Mouse (Mus musculus) frontal cortex, adult 2 months (tissue): ENCODE data around the gene Ndufs8. TPM values are rescaled to one million over a fixed set of nuclear protein-coding genes. Genes with fewer than 3 reads are reported as not detected.
A peak's percentile ranks its signal among the peaks of the same experiment; 100 is the strongest.

Source experiments
- DNase-seq, 2 experiments: peaks; one replicate each; pipeline ENCODE4 v3.0.0; 2022; ENCODE audit warnings: low spot score in 1 of 2; ENCODE audit errors: extremely low spot score in 1 of 2
- polyA plus RNA-seq: library from polyadenylated mRNA; depleted of rRNA; stranded (reverse); fragments of >200 nt; gene quantifications from 2 replicates; pipeline ENCODE4 v1.2.3, GENCODE M21; 2012

The Ndufs8 gene
- polyA plus RNA-seq, 1 experiment, result 291 TPM

DNA sequence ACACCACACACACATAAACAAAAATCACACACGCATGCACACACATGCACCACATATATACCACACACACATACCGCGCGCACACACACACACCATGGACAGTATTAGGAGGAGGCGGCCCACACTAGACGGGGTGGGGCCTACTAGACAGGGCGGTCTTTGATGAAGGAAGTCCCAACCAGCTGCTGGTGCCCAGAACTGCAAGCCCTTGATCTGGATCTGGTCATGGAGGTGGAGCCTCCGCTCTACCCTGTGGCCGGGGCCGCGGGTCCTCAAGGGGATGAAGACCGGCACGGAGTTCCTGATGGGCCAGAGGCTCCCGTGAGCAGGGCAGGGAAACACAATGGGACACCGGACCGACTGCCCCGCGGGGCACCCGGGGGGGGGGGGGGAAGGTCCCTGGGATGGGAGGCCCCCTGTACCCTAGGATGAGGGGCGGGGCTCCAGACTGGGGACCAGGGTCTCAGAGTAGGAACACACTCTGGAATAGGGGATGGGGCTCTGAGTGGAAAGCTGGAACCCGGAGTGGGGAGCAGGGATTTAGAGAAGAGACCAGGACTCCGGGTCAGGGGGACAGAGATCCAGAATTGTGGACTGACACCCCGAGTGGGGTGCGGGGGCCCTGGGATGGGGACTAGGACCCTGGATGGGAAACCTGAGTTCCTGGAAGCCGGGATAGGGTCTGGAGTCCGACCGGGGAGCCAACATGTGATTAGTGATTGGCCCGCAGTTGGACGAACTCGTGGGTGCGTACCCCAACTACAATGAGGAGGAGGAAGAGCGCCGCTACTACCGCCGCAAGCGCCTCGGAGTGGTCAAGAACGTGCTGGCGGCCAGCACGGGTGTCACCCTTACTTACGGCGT lies 22.7 kb upstream of the Ndufs8 start, which contains the start of gene Unc93b1:
Unc93b1 (plus strand) TSS at position 155 of the 864 bp plus-strand sequence.
- no peak for DNase-seq

DNA sequence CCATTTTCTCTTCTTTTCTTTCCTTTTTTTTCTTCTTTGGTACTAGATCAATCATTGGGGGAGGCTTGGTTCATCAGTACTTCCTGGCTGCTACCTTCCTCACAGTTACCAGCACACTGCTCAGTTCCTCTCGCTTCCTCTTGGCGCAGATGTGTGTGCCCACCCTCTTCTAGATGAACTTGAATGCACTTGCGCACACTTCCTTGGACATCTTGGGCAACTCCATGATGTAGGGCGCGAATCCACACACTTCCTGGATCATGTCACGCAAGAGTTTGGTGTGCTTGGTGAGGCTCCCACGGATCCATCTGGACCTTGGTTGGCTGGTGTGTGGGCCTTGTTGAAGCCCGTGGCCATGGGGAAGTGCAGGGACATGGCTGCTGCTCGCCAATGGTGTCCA lies 19.1 kb upstream of the Ndufs8 start:
- DNase-seq, result no peak

DNA sequence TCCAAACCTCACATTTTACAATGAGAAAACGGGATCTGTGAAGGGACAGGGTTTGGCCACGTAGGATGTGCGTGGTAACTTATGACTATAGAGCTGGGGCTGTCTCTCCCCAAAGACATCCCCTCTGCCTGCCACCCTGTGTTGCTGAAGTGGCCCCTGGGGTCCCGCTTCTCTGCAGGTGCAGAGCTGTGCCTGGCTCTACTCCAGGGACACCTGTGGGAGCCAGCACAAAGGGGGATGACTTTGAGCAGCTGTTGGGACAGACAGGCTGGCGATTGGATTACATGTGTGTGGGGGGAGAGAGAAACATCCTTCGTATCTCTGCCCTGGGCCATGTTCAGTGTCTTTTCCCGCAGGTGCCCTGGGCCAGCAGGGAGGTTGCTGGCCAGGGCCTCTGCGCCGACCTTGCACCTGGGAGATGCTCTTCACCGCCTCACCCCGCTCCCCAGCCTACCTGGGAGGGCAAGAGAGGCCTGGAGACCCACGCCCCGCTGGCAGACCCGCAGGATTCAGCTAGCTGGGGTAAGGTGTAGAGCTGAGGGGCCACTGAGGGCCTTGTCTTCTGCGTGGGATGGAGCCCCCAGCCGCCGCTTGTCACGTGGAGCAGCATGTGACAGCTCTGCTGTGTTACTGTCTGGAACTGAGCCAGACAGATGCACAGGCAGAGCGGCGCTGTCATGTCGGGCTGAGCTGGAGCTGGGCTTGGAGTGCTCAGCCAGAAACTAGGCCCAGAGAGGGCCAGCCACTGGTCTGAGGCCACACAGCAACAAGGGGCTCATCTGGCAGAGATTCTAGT lies 17.9 kb upstream of the Ndufs8 start:
- no peak for DNase-seq

DNA sequence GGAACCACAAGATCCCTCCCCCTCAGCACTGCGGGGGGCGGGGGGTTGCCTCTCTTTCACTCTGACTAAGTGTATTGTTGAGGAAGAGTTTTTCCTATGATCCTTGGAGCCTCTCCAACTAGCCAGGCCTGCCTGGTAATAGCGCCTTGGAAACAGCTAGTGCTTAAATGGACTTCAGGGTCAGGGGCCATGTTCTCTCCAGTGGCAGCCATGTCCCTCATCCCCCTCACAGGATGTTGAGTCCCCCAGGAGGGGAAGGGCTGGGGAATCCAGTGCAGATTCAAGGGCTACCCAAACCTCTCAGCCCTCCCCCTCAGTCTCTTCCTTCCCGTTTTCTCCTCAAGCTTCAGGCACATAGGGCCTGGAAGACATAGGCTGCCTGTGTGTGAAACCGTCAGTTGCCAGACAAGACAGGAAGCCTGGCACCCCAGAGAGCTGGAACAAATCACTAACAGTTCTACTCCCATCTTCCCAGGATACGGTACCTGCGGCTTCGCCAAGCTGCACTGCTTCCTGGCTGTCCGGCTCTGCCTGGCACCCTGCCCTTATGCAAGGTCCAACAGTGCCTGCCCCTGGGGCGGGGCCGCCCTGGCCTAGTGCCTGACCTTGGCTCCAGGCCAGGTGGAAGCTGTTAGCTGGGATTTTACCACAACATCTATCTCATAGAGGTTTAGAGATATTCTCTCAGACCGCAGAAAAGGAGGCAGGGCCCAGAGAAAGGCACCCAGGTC lies 16.8 kb upstream of the Ndufs8 start, which contains the start of gene Aldh3b1:
Aldh3b1 (minus strand) TSS at position 598 of the 731 bp plus-strand sequence.
- peak in 1 of 2 experiments; percentile 58 for DNase-seq

DNA sequence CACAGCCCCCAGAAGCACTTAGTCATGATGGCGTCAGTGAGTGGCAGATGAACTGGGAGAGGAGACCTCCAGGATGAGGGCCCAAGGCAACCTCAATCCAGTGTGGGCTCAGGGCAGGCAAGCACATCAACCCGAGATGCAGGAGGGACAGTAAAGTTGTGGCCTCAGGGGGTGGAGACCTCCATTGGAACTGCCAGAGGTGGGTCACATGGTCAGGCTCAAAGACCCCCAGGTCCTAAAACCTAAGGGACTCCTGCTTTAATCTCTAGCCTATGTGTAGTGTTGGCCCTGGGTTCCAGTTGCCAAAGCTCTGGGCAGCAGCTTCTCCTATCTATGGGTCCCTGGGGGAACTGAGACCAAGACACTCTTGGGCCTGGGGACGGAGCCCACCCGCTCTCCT lies 16.2 kb upstream of the Ndufs8 start:
- DNase-seq, result no peak

DNA sequence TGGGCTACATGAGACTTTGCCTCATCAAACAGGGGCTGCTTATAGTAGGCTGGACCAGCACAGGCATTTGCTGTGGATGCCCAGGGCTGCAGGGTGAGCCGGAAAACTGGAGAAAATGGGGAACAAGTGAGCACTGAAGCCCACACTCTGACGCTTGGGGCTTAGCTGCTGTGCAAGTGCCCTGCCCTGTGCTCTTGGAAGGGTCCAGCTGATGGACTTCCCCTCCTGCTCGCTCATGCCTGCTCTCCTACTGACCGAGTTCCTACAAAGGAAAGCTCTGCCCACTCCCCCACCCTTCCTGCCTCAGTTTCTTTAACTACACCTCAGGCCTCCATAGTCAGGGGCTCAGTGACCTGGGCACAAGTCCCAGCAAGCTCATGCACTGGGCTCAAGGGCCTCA lies 15.4 kb upstream of the Ndufs8 start:
- DNase-seq, result no peak

DNA sequence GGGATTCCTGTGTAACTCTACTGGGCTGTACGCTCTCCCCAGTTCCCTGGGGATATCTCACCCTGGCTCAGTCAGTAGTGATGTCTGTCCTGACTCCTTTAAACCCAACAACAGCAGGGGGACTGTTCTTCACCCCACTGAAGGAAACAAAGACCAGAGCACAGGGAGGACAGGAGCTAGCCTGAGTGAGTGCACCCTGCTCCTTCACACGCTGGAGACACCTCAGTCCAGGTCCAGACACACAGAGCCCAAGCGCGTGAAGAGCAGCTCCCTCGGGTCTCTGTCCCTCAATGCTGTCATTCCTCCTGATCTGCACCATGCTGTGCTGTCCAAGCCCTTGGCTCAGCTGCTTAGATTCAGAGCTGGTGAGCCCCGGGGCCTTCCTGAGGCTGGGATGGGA lies 14.1 kb upstream of the Ndufs8 start:
- DNase-seq, result no peak

DNA sequence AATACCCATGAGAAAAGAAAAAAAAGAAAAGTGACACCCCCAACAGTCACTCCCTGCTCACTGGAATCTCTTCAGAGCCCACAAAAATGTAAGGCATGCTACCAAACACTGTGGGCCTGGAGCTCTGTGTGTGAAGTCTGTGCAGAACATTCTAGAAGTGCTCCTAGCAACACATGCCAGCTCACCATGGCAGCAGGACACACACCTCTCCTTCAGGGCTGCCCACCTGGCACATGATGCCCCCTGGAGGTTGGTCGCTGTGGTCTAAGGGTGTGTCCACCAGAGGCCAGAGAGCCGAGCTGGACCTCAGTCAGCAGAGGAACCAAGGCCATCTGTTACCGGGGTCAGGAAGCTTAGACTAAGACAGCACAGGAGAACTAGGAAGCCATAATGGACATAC lies 13.7 kb upstream of the Ndufs8 start:
- DNase-seq, result no peak

DNA sequence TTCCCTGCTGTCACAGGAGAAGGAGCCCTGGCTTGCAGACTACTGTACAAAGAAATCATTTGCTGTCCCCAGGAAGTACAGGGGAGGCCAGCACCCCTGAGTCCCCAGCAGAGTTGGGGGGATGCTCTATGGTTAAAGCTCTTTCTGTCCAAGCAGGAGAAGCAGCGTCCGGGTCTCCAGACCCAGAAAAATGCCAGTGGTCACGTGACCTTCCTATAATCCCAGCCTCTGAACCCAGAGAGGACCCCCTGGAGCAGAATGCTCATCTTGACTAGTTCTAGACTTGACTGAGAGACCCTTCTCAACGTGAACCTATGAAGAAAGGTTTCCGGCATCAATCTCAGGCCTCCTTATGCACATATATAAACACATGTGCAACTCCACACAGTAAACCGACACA lies 13.3 kb upstream of the Ndufs8 start:
- DNase-seq, result no peak

DNA sequence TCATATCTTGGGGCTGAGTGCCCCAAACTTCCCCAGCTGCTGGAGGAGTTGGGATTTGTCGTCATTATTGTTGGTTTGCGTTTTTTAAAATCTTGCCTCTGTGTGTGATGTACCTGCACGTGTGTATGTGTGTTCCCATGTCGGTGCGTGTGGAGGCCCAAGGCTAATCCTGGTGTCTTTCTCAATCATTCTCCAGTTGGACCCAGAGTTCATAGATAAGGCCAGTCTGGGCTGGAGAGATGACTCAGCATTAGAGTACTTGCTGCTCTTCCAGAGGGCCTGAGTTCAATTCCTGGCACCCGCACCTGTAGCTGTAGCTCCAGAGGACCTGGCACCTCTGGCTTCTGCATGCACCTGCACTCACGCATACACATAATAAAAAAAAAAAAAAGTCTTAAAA lies 12.3 kb upstream of the Ndufs8 start:
- DNase-seq, result no peak

DNA sequence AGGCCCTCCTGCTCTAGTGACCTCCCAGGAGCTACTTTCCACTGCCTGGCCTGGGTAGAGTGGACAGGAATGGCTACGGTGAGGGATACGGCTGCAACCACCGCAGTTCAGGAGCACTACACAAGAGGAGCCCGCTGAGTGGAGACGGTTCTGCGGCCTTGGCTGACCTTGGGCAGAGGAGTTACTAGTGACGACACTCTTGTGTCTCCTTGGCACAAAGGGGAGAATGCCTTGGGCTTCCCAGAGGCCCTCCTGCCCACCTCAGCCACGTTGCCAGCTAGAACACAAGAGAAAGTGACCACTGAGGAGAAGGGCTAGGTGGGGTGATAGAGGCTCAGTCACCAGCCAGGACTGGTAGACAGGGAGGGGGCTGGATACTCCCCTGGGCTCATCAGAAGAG lies 11.6 kb upstream of the Ndufs8 start:
- DNase-seq, result no peak

DNA sequence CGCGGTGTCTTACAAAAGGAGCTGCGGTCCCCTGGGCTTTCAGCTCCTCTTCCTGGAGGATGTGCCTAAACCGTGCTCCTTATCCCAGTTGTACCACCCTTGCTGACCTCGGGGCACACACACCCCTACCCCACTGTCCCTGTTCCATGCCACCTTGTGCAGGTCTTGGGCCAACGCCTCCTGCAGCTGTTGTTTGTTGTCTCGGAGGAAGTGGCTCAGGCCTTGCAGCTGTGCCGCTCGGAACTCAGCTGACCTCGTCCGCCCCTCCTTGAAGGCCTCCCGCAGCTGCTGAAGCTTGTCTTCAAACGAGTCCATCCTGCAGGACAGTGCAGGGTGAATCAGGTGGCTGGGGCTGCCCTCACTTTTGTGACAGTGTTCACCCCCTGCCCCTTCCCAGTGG lies 11.0 kb upstream of the Ndufs8 start:
- no peak for DNase-seq

DNA sequence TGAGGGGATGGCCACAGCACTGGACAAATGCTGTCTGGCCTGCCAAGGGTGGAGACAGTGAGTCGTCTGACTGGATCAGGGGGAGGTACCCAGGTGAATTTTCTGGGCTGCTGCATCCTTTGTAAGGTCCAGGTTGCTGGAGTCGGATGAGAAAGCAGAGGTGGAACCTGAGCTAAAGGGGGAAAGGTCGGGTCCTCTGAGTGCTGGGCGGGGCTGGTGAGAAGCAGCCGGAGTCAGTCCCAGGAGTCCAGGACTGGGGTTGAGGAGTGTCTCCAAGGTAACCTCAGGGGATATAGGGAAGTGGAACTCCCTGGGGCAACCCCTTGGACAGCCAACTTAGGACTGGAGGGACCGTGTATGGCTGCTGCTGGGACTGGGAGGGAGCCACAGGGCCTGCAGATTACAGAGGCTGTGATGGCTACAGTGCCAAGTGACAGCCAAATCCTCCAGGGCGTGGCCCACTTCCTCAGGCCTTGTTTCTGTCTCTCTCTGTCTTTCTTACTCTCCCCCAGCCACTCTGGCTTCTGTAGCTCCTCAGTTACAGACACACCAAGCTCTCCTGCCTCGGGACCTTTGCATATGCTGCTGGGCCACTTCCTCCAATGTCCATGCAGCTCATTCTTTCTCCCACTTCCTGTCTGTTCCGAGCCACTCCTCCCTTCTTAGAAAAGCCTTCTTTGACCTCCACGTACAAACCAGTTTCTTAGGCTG lies 10.2 kb upstream of the Ndufs8 start:
- no peak for DNase-seq

DNA sequence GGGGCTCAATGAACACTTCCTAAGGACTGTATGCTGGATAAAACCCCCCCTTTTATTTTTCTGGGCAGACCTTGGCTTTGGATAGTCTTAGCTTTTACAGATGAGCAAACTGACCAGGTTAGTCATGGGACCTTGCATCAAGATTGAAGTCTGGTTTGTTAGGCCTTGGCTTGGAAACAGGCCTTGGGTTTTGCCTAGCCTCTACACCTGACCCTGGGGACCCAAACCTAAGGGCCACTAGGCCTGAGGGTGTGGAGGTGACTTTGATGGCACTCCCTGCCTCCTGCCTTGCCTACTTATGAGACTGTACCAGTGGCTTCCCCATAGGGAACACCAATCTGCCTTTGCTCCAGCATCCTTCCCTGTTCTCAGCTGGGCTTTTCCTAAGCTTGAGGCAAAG lies 7.4 kb upstream of the Ndufs8 start:
- DNase-seq, result no peak

DNA sequence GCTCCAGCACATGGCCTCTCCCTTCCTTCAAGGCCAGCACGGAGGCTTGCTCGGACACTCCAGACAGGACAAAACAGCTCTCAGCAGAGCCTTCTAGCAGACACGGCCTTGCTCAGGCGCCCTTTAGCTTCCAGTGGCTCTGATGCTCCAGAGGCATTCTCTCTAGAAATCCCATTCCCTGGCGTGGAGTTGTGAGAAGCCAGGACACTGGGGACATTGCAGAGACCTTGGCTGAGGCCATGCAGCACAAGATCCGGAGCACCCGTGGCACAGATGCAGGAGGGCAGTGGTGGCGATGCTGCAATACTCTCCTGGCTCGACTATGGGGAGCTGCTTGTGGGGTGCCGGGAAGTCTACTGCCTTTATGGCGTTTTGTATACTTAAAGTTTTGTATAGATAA lies 4.2 kb upstream of the Ndufs8 start:
- no peak for DNase-seq

DNA sequence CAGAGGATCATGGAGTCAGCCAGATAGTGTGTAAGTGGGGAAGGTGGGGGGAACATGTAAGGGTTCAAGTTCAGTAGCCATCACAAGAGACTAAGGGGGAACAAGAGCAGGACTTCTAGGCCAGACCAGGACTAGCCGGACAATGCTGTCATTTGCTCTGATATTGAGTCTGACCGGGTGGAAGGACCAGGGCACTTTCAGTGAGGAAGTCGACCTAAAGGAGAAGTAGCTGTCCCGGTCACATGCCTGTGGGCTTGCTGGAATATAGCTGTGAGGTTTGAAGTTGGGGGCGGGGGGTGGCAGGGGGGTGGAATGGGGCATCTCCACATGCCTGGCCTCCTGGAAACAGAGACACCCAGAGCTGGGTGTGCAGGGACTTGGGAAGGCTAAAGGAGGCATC lies 2.0 kb upstream of the Ndufs8 start:
- DNase-seq, result no peak

DNA sequence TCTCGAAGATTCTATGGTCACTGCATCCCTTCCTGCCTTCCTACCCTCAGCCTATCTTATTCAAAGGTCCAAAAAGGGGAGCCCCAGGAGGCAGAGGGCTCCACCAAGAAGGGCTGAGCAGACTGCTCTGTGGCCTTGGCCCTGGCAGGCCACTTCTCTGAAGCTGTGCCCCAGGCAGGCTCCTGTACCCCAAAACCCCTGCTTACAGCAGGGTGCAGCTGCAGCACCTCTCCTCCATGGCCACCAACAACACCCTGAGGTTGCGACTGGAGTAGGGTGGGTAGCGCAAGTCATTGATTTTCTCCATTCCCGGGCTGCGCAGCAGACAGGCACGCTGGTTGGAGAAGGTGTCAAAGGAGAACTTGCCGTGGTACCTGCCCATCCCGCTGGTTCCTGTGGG lies 1.1 kb upstream of the Ndufs8 start:
- no peak for DNase-seq

DNA sequence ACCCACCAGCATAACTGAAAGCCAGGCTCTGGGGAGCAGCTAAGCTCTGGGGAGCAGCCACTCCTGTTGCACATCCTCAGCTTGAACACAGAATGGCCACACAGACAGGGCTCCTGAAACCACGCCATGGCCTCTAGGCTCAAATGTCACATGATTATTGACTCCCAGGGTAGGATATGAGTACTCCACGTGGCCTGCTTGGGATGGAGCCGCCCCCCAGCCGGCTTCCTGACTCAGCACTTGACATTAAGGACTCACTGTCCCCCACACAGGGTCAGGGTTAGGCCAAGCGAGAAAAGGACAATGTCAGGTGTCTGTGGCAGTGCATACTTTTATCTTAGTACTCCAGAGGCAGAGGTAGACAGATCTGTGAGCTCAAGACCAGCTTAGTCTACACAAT lies 2.4 kb downstream of the Ndufs8 start:
- no peak for DNase-seq

DNA sequence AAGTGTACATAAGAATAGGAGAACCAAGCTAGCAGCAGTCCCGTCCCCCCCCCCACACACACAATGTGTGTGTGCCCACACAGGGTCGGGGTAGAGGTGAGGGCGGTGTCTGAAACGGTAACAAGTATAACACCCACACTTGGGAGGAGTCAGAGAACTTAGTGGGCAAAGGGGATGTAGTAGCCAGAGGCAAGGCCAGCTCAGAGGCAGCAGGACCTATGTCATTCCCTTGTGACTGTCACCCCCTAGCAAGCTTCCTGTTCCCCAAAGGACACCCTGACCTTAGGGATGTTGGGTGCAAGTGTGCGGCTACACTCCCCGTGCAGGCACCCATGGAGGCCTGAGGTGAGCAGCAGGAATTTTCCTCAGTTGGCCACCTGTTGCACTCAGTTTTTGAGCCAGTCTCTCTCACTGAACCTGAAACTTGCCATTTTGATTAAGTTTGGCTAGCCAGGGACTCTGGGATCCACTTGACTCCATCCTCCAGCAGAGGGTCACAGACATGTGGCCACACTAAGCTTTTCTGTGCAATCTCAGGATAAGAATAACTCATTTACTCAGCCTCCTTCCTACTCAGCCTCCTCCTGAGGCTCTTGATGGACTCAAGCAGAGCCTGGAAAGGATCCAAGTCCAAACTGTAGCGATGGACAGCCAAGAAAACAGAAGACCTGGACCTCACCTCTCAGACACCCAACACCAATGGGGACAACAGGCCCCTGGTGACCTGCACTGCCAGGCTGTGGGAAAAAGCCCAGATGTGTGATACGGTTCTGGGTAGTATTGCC lies 4.5 kb downstream of the Ndufs8 start:
- no peak for DNase-seq
